Mouse (Mus musculus): ENCODE data around the gene Dydc2. TPM values are rescaled to one million over a fixed set of nuclear protein-coding genes. Genes with fewer than 3 reads are reported as not detected.

The Dydc2 gene
- total RNA-seq, 2 experiments from 2014 or later: not detected

DNA sequence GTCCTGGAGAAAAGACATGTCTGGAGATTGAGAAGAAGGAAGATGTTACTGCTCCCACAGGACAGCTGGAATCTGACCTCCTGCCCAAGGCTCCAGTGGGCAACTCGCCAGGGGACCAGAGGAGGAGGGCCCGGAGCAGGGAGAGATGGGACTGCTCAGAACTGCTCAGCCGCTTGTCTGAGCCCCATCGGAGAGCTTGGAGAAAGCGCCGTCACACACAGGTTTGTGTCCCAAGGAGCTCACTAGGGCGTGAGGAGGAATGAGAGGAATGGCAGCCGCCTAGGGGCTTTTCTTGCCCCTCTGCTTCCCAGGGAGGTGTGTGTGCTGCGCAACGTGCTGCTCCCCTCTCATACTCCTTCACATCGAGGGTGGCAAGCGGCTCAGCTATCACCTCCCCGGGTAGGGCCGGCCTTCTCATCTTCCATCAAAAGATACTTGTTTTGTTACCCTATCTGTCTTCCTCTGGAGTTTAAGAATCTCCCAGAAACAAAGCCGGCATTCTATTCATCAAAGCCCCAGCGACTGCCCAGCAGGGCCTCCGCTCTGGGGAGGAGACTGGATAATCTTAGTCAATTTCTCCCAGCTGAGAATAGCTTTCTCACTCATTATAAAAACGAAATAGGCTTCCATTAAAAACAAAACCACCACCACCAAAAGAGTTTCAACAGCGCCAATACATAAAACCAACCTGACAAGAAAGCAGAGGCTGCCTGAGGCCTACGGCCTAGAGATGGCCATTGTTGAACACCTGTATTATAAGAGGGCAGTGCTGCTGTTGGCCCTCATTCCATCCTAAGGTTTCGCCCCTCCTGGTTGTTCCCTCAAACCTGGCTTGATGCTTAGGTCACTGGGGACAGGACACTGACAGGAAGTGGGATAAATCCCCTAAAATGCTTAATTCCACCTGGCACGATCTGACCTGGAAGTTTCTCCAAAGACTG lies 64.5 kb downstream of the Dydc2 start:
- ATAC-seq (replicated peaks; ENCODE audit: low FRiP score, poor library complexity, severe bottlenecking): no peak

DNA sequence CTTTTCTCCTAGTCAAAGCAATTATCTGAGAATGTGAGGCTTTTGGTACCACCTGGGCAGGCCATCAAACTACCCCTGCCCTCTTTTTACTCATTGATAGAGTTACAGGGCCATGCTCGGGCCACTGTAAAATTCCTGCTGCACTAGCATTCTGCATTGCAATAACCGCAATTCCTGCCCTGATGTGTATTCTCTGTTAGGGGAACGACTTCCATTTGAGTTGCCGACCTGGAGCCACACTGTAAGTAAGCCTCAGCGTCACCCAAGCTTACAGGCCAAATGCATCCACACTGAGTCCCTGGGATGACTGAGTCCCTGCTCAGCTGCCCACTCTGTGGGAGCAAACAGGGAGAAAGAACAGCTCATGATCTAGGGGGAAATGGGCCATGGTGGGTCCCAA lies 67.4 kb downstream of the Dydc2 start:
- no peak for ATAC-seq (replicated peaks; ENCODE audit: low FRiP score, poor library complexity, severe bottlenecking)

DNA sequence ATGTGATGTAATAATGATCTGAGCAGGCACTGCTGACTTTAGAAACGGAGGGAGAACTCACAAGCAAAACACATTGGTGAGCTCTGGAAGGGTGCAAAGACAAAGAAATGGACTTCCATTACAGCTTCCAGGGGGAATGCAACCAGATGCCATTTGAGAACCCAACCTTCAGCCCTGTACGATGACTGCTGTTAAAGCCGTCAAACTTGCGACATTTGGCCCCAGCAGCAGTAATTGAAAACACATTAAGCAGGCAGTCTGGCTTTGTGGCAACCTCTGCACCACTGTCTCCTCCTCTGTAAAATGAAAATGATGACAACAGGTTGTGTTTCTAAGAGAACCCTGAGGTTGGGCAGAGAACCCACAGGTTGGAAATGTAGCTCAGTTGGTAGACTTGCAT lies 68.2 kb downstream of the Dydc2 start:
- ATAC-seq (replicated peaks; ENCODE audit: low FRiP score, poor library complexity, severe bottlenecking): no peak

DNA sequence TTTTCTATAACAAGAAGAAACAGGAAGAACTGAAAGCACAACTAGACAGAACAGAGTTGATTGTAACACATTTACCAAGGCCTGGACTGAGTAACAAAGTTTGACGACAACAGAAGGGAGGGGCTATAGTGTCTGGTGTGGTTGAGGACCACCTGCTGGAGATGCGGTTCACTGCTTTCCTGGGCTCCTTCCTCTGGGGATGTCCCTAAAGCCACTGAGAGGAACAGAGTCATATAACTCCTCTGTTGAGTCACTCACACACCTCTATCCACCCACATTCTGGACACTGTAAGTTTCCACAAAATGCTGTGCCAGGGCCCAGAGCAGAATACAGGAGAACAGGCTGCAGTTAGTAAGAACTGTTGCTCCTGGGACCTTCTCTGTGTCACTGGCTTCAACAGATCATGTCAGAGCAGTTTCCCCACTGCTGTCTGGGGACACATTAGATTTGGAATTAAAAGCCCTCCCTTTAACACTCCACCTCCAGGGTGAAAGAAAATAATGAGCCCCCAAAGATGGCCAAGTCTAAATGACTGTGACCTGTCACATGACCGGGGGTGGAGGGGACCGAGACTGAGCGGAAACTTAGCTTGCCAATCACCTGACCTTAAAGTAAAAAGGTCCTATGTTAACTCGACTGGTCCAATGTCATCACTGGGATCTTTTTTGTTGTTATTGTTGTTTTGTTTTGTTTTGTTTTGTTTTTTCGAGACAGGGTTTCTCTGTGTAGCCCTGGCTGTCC lies 68.9 kb downstream of the Dydc2 start:
- ATAC-seq (replicated peaks; ENCODE audit: low FRiP score, poor library complexity, severe bottlenecking): no peak

Other genes with a start within 250 kb of the Dydc2 start
- not detected in 2 replicates for gene Sh2d4b, start 175.9 kb downstream of the Dydc2 start, total RNA-seq (2015; ENCODE audit: low replicate concordance)
- gene Sh2d4b, start 175.9 kb downstream of the Dydc2 start, total RNA-seq (2017; ENCODE audit: low replicate concordance): 0.39 TPM in 1 of 2 replicates, not detected in the other
- gene Tspan14, start 102.4 kb downstream of the Dydc2 start, total RNA-seq (2015; ENCODE audit: low replicate concordance): 8.8 and 13.3 TPM in 2 replicates
- 4.4 and 7.9 TPM in 2 replicates for gene Tspan14, start 102.4 kb downstream of the Dydc2 start, total RNA-seq (2017; ENCODE audit: low replicate concordance)
- 162 and 195 TPM in 2 replicates for gene Fam213a, start 55.4 kb downstream of the Dydc2 start, total RNA-seq (2015; ENCODE audit: low replicate concordance)
- 261 and 301 TPM in 2 replicates for gene Fam213a, start 55.4 kb downstream of the Dydc2 start, total RNA-seq (2017; ENCODE audit: low replicate concordance)
- not detected in 2 replicates for gene Dydc1, start 3.7 kb upstream of the Dydc2 start, total RNA-seq (2015; ENCODE audit: low replicate concordance)
- not detected in 2 replicates for gene Dydc1, start 3.7 kb upstream of the Dydc2 start, total RNA-seq (2017; ENCODE audit: low replicate concordance)
- gene Mat1a, start 35.8 kb upstream of the Dydc2 start, total RNA-seq (2015; ENCODE audit: low replicate concordance): not detected in 2 replicates
- gene Mat1a, start 35.8 kb upstream of the Dydc2 start, total RNA-seq (2017; ENCODE audit: low replicate concordance): not detected in 2 replicates
- gene Sftpa1, start 62.6 kb upstream of the Dydc2 start, total RNA-seq (2015; ENCODE audit: low replicate concordance): not detected in 2 replicates
- not detected in 2 replicates for gene Sftpa1, start 62.6 kb upstream of the Dydc2 start, total RNA-seq (2017; ENCODE audit: low replicate concordance)
- gene Mbl1, start 82.2 kb upstream of the Dydc2 start, total RNA-seq (2015; ENCODE audit: low replicate concordance): not detected in 2 replicates
- gene Mbl1, start 82.2 kb upstream of the Dydc2 start, total RNA-seq (2017; ENCODE audit: low replicate concordance): not detected in 2 replicates
- gene Sftpd, start 115.9 kb upstream of the Dydc2 start, total RNA-seq (2015; ENCODE audit: low replicate concordance): not detected in 2 replicates
- gene Sftpd, start 115.9 kb upstream of the Dydc2 start, total RNA-seq (2017; ENCODE audit: low replicate concordance): not detected in 2 replicates
- gene Gm2832, start 209.6 kb upstream of the Dydc2 start, total RNA-seq (2015; ENCODE audit: low replicate concordance): not detected in 2 replicates
- gene Gm2832, start 209.6 kb upstream of the Dydc2 start, total RNA-seq (2017; ENCODE audit: low replicate concordance): not detected in 2 replicates